Mouse (Mus musculus): ENCODE measurements around the gene Emc10. TPM values are rescaled to one million over a fixed set of nuclear protein-coding genes. Genes with fewer than 3 reads are reported as not detected.

Gene Emc10
- polyA plus RNA-seq, 1 experiment from 2014 or later = 72.8 TPM

Small RNA genes within 50 kb of the gene (microRNA-seq; reads per million reads assigned to microRNA genes)
- not detected for gene Mir7052 (ENCODE audit: borderline number of aligned reads)
- gene Mir7053 (ENCODE audit: borderline number of aligned reads) = 1.8 reads per million

Other genes with a start within 250 kb of the Emc10 start
- gene 1700028J19Rik, start 249.8 kb downstream of the Emc10 start, polyA plus RNA-seq (2014; fragmentation: Nextera tagmentation; extraction: Ambion mirVana) = 1.5 and 2.0 TPM in 2 replicates
- 109 and 117 TPM in 2 replicates for gene 2410002F23Rik, start 249.8 kb downstream of the Emc10 start, polyA plus RNA-seq (2014; fragmentation: Nextera tagmentation; extraction: Ambion mirVana)
- gene Acp4, start 239.2 kb downstream of the Emc10 start, polyA plus RNA-seq (2014; fragmentation: Nextera tagmentation; extraction: Ambion mirVana) = not detected in 2 replicates
- not detected in 2 replicates for gene Gm15517, start 235.1 kb downstream of the Emc10 start, polyA plus RNA-seq (2014; fragmentation: Nextera tagmentation; extraction: Ambion mirVana)
- 0.90 and 1.1 TPM in 2 replicates for gene Clec11a, start 189.6 kb downstream of the Emc10 start, polyA plus RNA-seq (2014; fragmentation: Nextera tagmentation; extraction: Ambion mirVana)
- 0.62 and 0.69 TPM in 2 replicates for gene Shank1, start 186.3 kb downstream of the Emc10 start, polyA plus RNA-seq (2014; fragmentation: Nextera tagmentation; extraction: Ambion mirVana)
- gene Syt3, start 112.4 kb downstream of the Emc10 start, polyA plus RNA-seq (2014; fragmentation: Nextera tagmentation; extraction: Ambion mirVana) = 0.35 and 0.40 TPM in 2 replicates
- 0.83 and 0.93 TPM in 2 replicates for gene 1700008O03Rik, start 110.7 kb downstream of the Emc10 start, polyA plus RNA-seq (2014; fragmentation: Nextera tagmentation; extraction: Ambion mirVana)
- 0.25 and 0.52 TPM in 2 replicates for gene Lrrc4b, start 67.5 kb downstream of the Emc10 start, polyA plus RNA-seq (2014; fragmentation: Nextera tagmentation; extraction: Ambion mirVana)
- gene Aspdh, start 31.1 kb downstream of the Emc10 start, polyA plus RNA-seq (2014; fragmentation: Nextera tagmentation; extraction: Ambion mirVana) = 5.6 and 6.4 TPM in 2 replicates
- gene Josd2, start 28.5 kb downstream of the Emc10 start, polyA plus RNA-seq (2014; fragmentation: Nextera tagmentation; extraction: Ambion mirVana) = 145 and 146 TPM in 2 replicates
- gene Fam71e1, start 52 bp upstream of the Emc10 start, polyA plus RNA-seq (2014; fragmentation: Nextera tagmentation; extraction: Ambion mirVana) = 4.7 and 5.9 TPM in 2 replicates
- not detected in 2 replicates for gene Mybpc2, start 28.1 kb upstream of the Emc10 start, polyA plus RNA-seq (2014; fragmentation: Nextera tagmentation; extraction: Ambion mirVana)
- 0.05 TPM in 1 of 2 replicates, not detected in the other for gene Spib, start 35.5 kb upstream of the Emc10 start, polyA plus RNA-seq (2014; fragmentation: Nextera tagmentation; extraction: Ambion mirVana)
- gene Pold1, start 52.3 kb upstream of the Emc10 start, polyA plus RNA-seq (2014; fragmentation: Nextera tagmentation; extraction: Ambion mirVana) = 119 and 128 TPM in 2 replicates
- gene Nr1h2, start 57.4 kb upstream of the Emc10 start, polyA plus RNA-seq (2014; fragmentation: Nextera tagmentation; extraction: Ambion mirVana) = 65.6 and 69.2 TPM in 2 replicates
- gene Napsa, start 75.9 kb upstream of the Emc10 start, polyA plus RNA-seq (2014; fragmentation: Nextera tagmentation; extraction: Ambion mirVana) = 1.4 and 2.1 TPM in 2 replicates
- gene Kcnc3, start 94.1 kb upstream of the Emc10 start, polyA plus RNA-seq (2014; fragmentation: Nextera tagmentation; extraction: Ambion mirVana) = 0.22 and 0.23 TPM in 2 replicates
- 0.66 and 0.68 TPM in 2 replicates for gene Myh14, start 174.3 kb upstream of the Emc10 start, polyA plus RNA-seq (2014; fragmentation: Nextera tagmentation; extraction: Ambion mirVana)
- gene Izumo2, start 212.2 kb upstream of the Emc10 start, polyA plus RNA-seq (2014; fragmentation: Nextera tagmentation; extraction: Ambion mirVana) = not detected in 2 replicates

Measured in liver, embryonic 11.5 days (tissue).